In the genomic region with DNA sequence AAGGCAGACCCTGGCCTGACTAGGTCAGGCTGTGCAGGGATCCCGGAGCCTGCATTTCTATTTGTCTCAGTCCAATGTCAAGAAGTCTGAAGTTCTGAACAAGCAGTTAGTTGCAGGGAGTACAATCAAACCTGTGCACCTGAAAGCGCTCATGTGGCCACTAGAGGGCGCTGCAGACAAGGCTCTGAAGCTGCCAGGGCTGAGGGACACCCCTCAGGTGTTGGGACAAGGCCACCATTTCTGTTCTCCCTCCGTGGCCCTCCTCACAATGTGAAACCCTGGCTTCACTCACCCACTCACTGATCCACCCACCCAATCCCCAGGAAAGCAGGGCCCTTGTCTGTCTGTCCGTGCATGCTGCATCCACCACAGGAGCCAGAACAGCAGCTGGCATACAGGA, we compare ENCODE assay signal across 7 mouse cellular contexts. TPM values are rescaled to one million over a fixed set of nuclear protein-coding genes. Genes with fewer than 3 reads are reported as not detected.
DNase-seq lines count a peak whose midpoint lies in the region; ATAC-seq lines count a peak whose summit lies in the region.

No protein-coding gene starts in this region.

- no peaks in the 10 kb centered on the region for H3K27me3 ChIP-seq in intestine, embryonic 16.5 days (replicated peaks; ENCODE audit: control insufficient read depth, insufficient read depth, low read length)
- H3K27me3 ChIP-seq in midbrain, embryonic 12.5 days = 0 out of 2 replicates have a peak, but pooled peaks cover 6% of the 10 kb centered on the region

- DNase-seq in adrenal gland, adult (ENCODE audit: inconsistent age in 2 of 2, low spot score in 1 of 2) = peak; percentile 76 to 91
- peak; percentile 68 for DNase-seq in cerebellum, postnatal 36 days
- DNase-seq in gastrocnemius, postnatal 10 days = peak; percentile 87
- DNase-seq in left cerebral cortex, postnatal 4 days = peak; percentile 86
- peak; percentile 70 for DNase-seq in spleen, adult 12 weeks (ENCODE audit: low spot score)

- intact Hi-C loops in left cerebral cortex, postnatal 4 days (cut with DNase I) = loop anchor here (2.0 to 10.0 kb wide), 2 partner anchors 72 to 472 kb away; no protein-coding TSS in a partner anchor

- H3K4me1 ChIP-seq in intestine, embryonic 16.5 days (ENCODE audit: control insufficient read depth, insufficient read depth, low read length) = no peaks in the 10 kb centered on the region
- H3K4me1 ChIP-seq in midbrain, embryonic 12.5 days = 0 out of 2 replicates have a peak, but pooled peaks cover 4% of the 10 kb centered on the region

- H3K9me3 ChIP-seq in intestine, embryonic 16.5 days (ENCODE audit: control insufficient read depth, low read length) = no peaks in the 10 kb centered on the region
- no peaks in the 10 kb centered on the region for H3K9me3 ChIP-seq in midbrain, embryonic 12.5 days

- no peak overlapping the region for H3K4me3 ChIP-seq in intestine, embryonic 16.5 days (ENCODE audit: low read length)
- H3K4me3 ChIP-seq in midbrain, embryonic 12.5 days = no peak overlapping the region

- H3K36me3 ChIP-seq in intestine, embryonic 16.5 days (ENCODE audit: control insufficient read depth, insufficient read depth, low read length) = no peaks in the 10 kb centered on the region
- no peaks in the 10 kb centered on the region for H3K36me3 ChIP-seq in midbrain, embryonic 12.5 days

- WGBS in intestine, embryonic 16.5 days = 16% methylated on average over 5 of the region's 5 CpGs
- WGBS in midbrain, embryonic 12.5 days = 15% methylated on average over 5 of the region's 5 CpGs

- ATAC-seq in intestine, embryonic 16.5 days = peak; percentile 39; the same call in 1 of the 2 replicates
- peak; percentile 66 for ATAC-seq in midbrain, embryonic 12.5 days (ENCODE audit: low FRiP score, low read depth)

- no peak overlapping the region for H3K27ac ChIP-seq in intestine, embryonic 16.5 days (ENCODE audit: low read length)
- H3K27ac ChIP-seq in midbrain, embryonic 12.5 days (replicated peaks) = no peak overlapping the region

- no peak overlapping the region for H3K9ac ChIP-seq in intestine, embryonic 16.5 days (ENCODE audit: low read depth, low read length)
- H3K9ac ChIP-seq in midbrain, embryonic 12.5 days (replicated peaks) = no peak overlapping the region

- no peak overlapping the region for H3K4me2 ChIP-seq in intestine, embryonic 16.5 days (ENCODE audit: low read depth, low read length)
- no peak overlapping the region for H3K4me2 ChIP-seq in midbrain, embryonic 12.5 days (replicated peaks)

RNA-seq across cellular contexts. Expression of a gene that starts 57.2 kb away (rescaled TPM):
- total RNA-seq in gastrocnemius, postnatal 10 days (2021) = 10 to 100 TPM in 1 of 2 experiments, 1 to 10 TPM in 1; 9.0 to 11.5 TPM
- 0.51 and 0.66 TPM in 2 replicates for polyA plus RNA-seq in intestine, embryonic 16.5 days (2015; fragmentation: Nextera tagmentation; extraction: Ambion mirVana)
- 1 to 10 TPM in 1 of 2 experiments, under 1 TPM in 1; 0.82 to 1.4 TPM for total RNA-seq in left cerebral cortex, postnatal 4 days (2021)
- 0.14 and 0.18 TPM in 2 replicates for polyA plus RNA-seq in midbrain, embryonic 12.5 days (2016; fragmentation: Nextera tagmentation; extraction: Ambion mirVana)

Comparison
In these comparisons a context has a peak if more than half of its experiments do, and no peak if none do; other contexts are left out.
1. RNA of a gene that starts 57.2 kb away (total RNA-seq): 9.0 to 11.5 TPM in gastrocnemius, postnatal 10 days; 0.82 to 1.4 TPM in left cerebral cortex, postnatal 4 days; every median in the first group is over 4 times any median in the second.
2. Peak in every context shown above with its lines, with median percentiles within 50 percentile points of each other: DNase-seq.